Mouse (Mus musculus): ENCODE measurements around the gene Tln2. TPM values are rescaled to one million over a fixed set of nuclear protein-coding genes. Genes with fewer than 3 reads are reported as not detected.

The Tln2 gene
- polyA plus RNA-seq, 1 experiment from 2014 or later: 66.6 TPM

- Histone ChIP-seq H3K36me3 (ENCODE audit: control insufficient read depth, insufficient read depth, low read length) (no peaks in the 10 kb centered on the region), H3K9ac (replicated peaks; ENCODE audit: low read depth, low read length) (no peak overlapping the region), H3K4me1 (ENCODE audit: control insufficient read depth, insufficient read depth, low read length) (no peaks in the 10 kb centered on the region), H3K4me2 (ENCODE audit: low read depth, low read length) (no peak overlapping the region), H3K27ac (ENCODE audit: low read depth, low read length) (no peak overlapping the region), H3K9me3 (ENCODE audit: control insufficient read depth, low read length) (no peaks in the 10 kb centered on the region), H3K27me3 (ENCODE audit: control insufficient read depth, insufficient read depth, low read length) (no peaks in the 10 kb centered on the region), H3K4me3 (ENCODE audit: low read depth, low read length) (no peak overlapping the region)
- 77% methylated on average over 6 of the region's 6 CpGs for whole genome bisulfite sequencing
- ATAC-seq (ENCODE audit: low read depth): no peak
These were observed 346.2 kb downstream of the Tln2 start for GRCm38 (mm10) chr9:67213275-67213674.

- Histone ChIP-seq H3K9me3 (ENCODE audit: control insufficient read depth, low read length) (no peaks in the 10 kb centered on the region), H3K4me2 (ENCODE audit: low read depth, low read length) (no peak overlapping the region), H3K9ac (replicated peaks; ENCODE audit: low read depth, low read length) (no peak overlapping the region), H3K4me3 (ENCODE audit: low read depth, low read length) (no peak overlapping the region), H3K36me3 (ENCODE audit: control insufficient read depth, insufficient read depth, low read length) (no peaks in the 10 kb centered on the region), H3K27ac (ENCODE audit: low read depth, low read length) (no peak overlapping the region), H3K27me3 (ENCODE audit: control insufficient read depth, insufficient read depth, low read length) (no peaks in the 10 kb centered on the region), H3K4me1 (ENCODE audit: control insufficient read depth, insufficient read depth, low read length) (no peaks in the 10 kb centered on the region)
- WGBS: 96% methylated on average over 4 of the region's 4 CpGs
- ATAC-seq (ENCODE audit: low read depth): no peak
These were observed 348.3 kb downstream of the Tln2 start for GRCm38 (mm10) chr9:67211220-67211619.

GRCm38 (mm10) chr9:67209451-67209850 is 350.1 kb downstream of the Tln2 start:
- no peaks in the 10 kb centered on the region for H3K27me3 ChIP-seq (ENCODE audit: control insufficient read depth, insufficient read depth, low read length)
- no peaks in the 10 kb centered on the region for H3K4me1 ChIP-seq (ENCODE audit: control insufficient read depth, insufficient read depth, low read length)
- no peaks in the 10 kb centered on the region for H3K9me3 ChIP-seq (ENCODE audit: control insufficient read depth, low read length)
- H3K27ac ChIP-seq (ENCODE audit: low read depth, low read length): no peak overlapping the region
- H3K4me3 ChIP-seq (ENCODE audit: low read depth, low read length): no peak overlapping the region
- ATAC-seq (ENCODE audit: low read depth): no peak
- no peak overlapping the region for H3K9ac ChIP-seq (replicated peaks; ENCODE audit: low read depth, low read length)
- no peak overlapping the region for H3K4me2 ChIP-seq (ENCODE audit: low read depth, low read length)
- H3K36me3 ChIP-seq (ENCODE audit: control insufficient read depth, insufficient read depth, low read length): no peaks in the 10 kb centered on the region
- 92% methylated on average over 9 of the region's 9 CpGs for WGBS

GRCm38 (mm10) chr9:67208420-67208819 is 351.1 kb downstream of the Tln2 start:
- ATAC-seq (ENCODE audit: low read depth): no peak
- 40% methylated on average over 3 of the region's 3 CpGs for WGBS
- Histone ChIP-seq H3K4me3 (ENCODE audit: low read depth, low read length) (no peak overlapping the region), H3K4me1 (ENCODE audit: control insufficient read depth, insufficient read depth, low read length) (no peaks in the 10 kb centered on the region), H3K27ac (ENCODE audit: low read depth, low read length) (no peak overlapping the region), H3K9me3 (ENCODE audit: control insufficient read depth, low read length) (no peaks in the 10 kb centered on the region), H3K27me3 (ENCODE audit: control insufficient read depth, insufficient read depth, low read length) (no peaks in the 10 kb centered on the region), H3K9ac (replicated peaks; ENCODE audit: low read depth, low read length) (no peak overlapping the region), H3K36me3 (ENCODE audit: control insufficient read depth, insufficient read depth, low read length) (no peaks in the 10 kb centered on the region), H3K4me2 (ENCODE audit: low read depth, low read length) (no peak overlapping the region)

GRCm38 (mm10) chr9:67205175-67205574 is 354.3 kb downstream of the Tln2 start:
- H3K4me1 ChIP-seq (ENCODE audit: control insufficient read depth, insufficient read depth, low read length): no peaks in the 10 kb centered on the region
- no peaks in the 10 kb centered on the region for H3K9me3 ChIP-seq (ENCODE audit: control insufficient read depth, low read length)
- ATAC-seq (ENCODE audit: low read depth): no peak
- no peak overlapping the region for H3K27ac ChIP-seq (ENCODE audit: low read depth, low read length)
- no peaks in the 10 kb centered on the region for H3K36me3 ChIP-seq (ENCODE audit: control insufficient read depth, insufficient read depth, low read length)
- no peaks in the 10 kb centered on the region for H3K27me3 ChIP-seq (ENCODE audit: control insufficient read depth, insufficient read depth, low read length)
- no peak overlapping the region for H3K4me3 ChIP-seq (ENCODE audit: low read depth, low read length)
- no peak overlapping the region for H3K4me2 ChIP-seq (ENCODE audit: low read depth, low read length)
- no peak overlapping the region for H3K9ac ChIP-seq (replicated peaks; ENCODE audit: low read depth, low read length)
- WGBS: 82% methylated on average over 4 of the region's 4 CpGs

GRCm38 (mm10) chr9:67196609-67197008 is 362.9 kb downstream of the Tln2 start:
- Histone ChIP-seq H3K36me3 (ENCODE audit: control insufficient read depth, insufficient read depth, low read length) (no peaks in the 10 kb centered on the region), H3K4me1 (ENCODE audit: control insufficient read depth, insufficient read depth, low read length) (no peaks in the 10 kb centered on the region), H3K27ac (ENCODE audit: low read depth, low read length) (no peak overlapping the region), H3K4me3 (ENCODE audit: low read depth, low read length) (no peak overlapping the region), H3K9ac (replicated peaks; ENCODE audit: low read depth, low read length) (no peak overlapping the region), H3K27me3 (ENCODE audit: control insufficient read depth, insufficient read depth, low read length) (no peaks in the 10 kb centered on the region), H3K4me2 (ENCODE audit: low read depth, low read length) (no peak overlapping the region), H3K9me3 (ENCODE audit: control insufficient read depth, low read length) (no peaks in the 10 kb centered on the region)
- whole genome bisulfite sequencing: 96% methylated on average over 8 of the region's 8 CpGs
- no peak for ATAC-seq (ENCODE audit: low read depth)

- H3K36me3 ChIP-seq (ENCODE audit: control insufficient read depth, insufficient read depth, low read length): no peaks in the 10 kb centered on the region
- no peaks in the 10 kb centered on the region for H3K9me3 ChIP-seq (ENCODE audit: control insufficient read depth, low read length)
- H3K4me1 ChIP-seq (ENCODE audit: control insufficient read depth, insufficient read depth, low read length): no peaks in the 10 kb centered on the region
- H3K27me3 ChIP-seq (ENCODE audit: control insufficient read depth, insufficient read depth, low read length): no peaks in the 10 kb centered on the region
- ATAC-seq (ENCODE audit: low read depth): no peak
- H3K27ac ChIP-seq (ENCODE audit: low read depth, low read length): no peak overlapping the region
- WGBS: 43% methylated on average over 7 of the region's 7 CpGs
- H3K4me3 ChIP-seq (ENCODE audit: low read depth, low read length): no peak overlapping the region
- no peak overlapping the region for H3K4me2 ChIP-seq (ENCODE audit: low read depth, low read length)
- no peak overlapping the region for H3K9ac ChIP-seq (replicated peaks; ENCODE audit: low read depth, low read length)
These were observed 364.2 kb downstream of the Tln2 start for GRCm38 (mm10) chr9:67195306-67195705.

- Histone ChIP-seq H3K9ac (replicated peaks; ENCODE audit: low read depth, low read length) (no peak overlapping the region), H3K27ac (ENCODE audit: low read depth, low read length) (no peak overlapping the region), H3K4me3 (ENCODE audit: low read depth, low read length) (no peak overlapping the region), H3K9me3 (ENCODE audit: control insufficient read depth, low read length) (no peaks in the 10 kb centered on the region), H3K4me2 (ENCODE audit: low read depth, low read length) (no peak overlapping the region), H3K36me3 (ENCODE audit: control insufficient read depth, insufficient read depth, low read length) (no peaks in the 10 kb centered on the region), H3K4me1 (ENCODE audit: control insufficient read depth, insufficient read depth, low read length) (no peaks in the 10 kb centered on the region), H3K27me3 (ENCODE audit: control insufficient read depth, insufficient read depth, low read length) (no peaks in the 10 kb centered on the region)
- 78% methylated on average over 10 of the region's 10 CpGs for WGBS
- no peak for ATAC-seq (ENCODE audit: low read depth)
These were observed 367.8 kb downstream of the Tln2 start for GRCm38 (mm10) chr9:67191488-67192331.

GRCm38 (mm10) chr9:67187686-67188085 is 371.8 kb downstream of the Tln2 start:
- Histone ChIP-seq H3K4me2 (ENCODE audit: low read depth, low read length) (no peak overlapping the region), H3K27ac (ENCODE audit: low read depth, low read length) (no peak overlapping the region), H3K9me3 (ENCODE audit: control insufficient read depth, low read length) (no peaks in the 10 kb centered on the region), H3K4me3 (ENCODE audit: low read depth, low read length) (no peak overlapping the region), H3K9ac (replicated peaks; ENCODE audit: low read depth, low read length) (no peak overlapping the region), H3K4me1 (ENCODE audit: control insufficient read depth, insufficient read depth, low read length) (no peaks in the 10 kb centered on the region), H3K36me3 (ENCODE audit: control insufficient read depth, insufficient read depth, low read length) (no peaks in the 10 kb centered on the region), H3K27me3 (ENCODE audit: control insufficient read depth, insufficient read depth, low read length) (no peaks in the 10 kb centered on the region)
- 91% methylated on average over 5 of the region's 5 CpGs for WGBS
- no peak for ATAC-seq (ENCODE audit: low read depth)
